ENCODE assay signal across 9 mouse cellular contexts in genomic region chr4:119295134-119295453, GRCm38 (mm10). TPM values are rescaled to one million over a fixed set of nuclear protein-coding genes. Genes with fewer than 3 reads are reported as not detected.
A peak's percentile ranks its signal among the peaks of the same experiment; 100 is the strongest.
DNase-seq lines count a peak whose midpoint lies in the region; ATAC-seq and TF ChIP-seq lines count a peak whose summit lies in the region.
"Had no signal": no experiment of that assay in that cellular context is flagged by ENCODE, and none has a peak within 500 bp of the region (broad histone marks: within the 10 kb centered on the region; RNA-seq: fewer than 3 reads in every experiment).

No protein-coding gene starts in this region.

- no peak for ATAC-seq in heart, embryonic 12.5 days (ENCODE audit: insufficient number of reproducible peaks, low FRiP score)
- no peak for ATAC-seq in forebrain, embryonic 14.5 days
- ATAC-seq in liver, postnatal 0 days, result no peak

- DNase-seq in heart, postnatal 25 days (ENCODE audit: low spot score), result no peak
- DNase-seq in forebrain, embryonic 14.5 days (ENCODE audit: low spot score), result no peak
- DNase-seq in liver, postnatal 0 days, result no peak
- DNase-seq in thymus, postnatal 14 days, result no peak
- DNase-seq in left cerebral cortex, postnatal 10 days (ENCODE audit: extremely low spot score in 1 of 2, low spot score in 2 of 2), result no peak
- DNase-seq in T-cell, adult 2 months (ENCODE audit: low spot score), result no peak

- H3K27ac ChIP-seq in heart, embryonic 12.5 days (ENCODE audit: poor library complexity, severe bottlenecking), result peak overlapping the region; percentile 87
- H3K27ac ChIP-seq in ES-Bruce4 (ENCODE audit: insufficient read depth, low read length), result peak overlapping the region; percentile 87
- peak overlapping the region; percentile 91 for H3K27ac ChIP-seq in forebrain, embryonic 14.5 days (ENCODE audit: low read depth, low read length)
- 0 out of 2 replicates have a peak overlapping the region, but pooled peaks have one; percentile 46 for H3K27ac ChIP-seq in liver, postnatal 0 days (ENCODE audit: low read depth)

- no peak for TF ChIP-seq CTCF in ES-Bruce4 (IDR thresholded peaks at IDR 0.05; ENCODE audit: low read depth, low read length)
- TF ChIP-seq CTCF in liver, postnatal 0 days (IDR thresholded peaks at IDR 0.05; ENCODE audit: low read depth), result no peak

- no peak for TF ChIP-seq POLR2A in ES-Bruce4 (IDR thresholded peaks at IDR 0.05; ENCODE audit: insufficient read depth, low read length)

- no peak for TF ChIP-seq EP300 in ES-Bruce4 (IDR thresholded peaks at IDR 0.05; ENCODE audit: insufficient read depth, low read depth, low read length)
- TF ChIP-seq EP300 in liver, postnatal 0 days (IDR thresholded peaks at IDR 0.05; ENCODE audit: low read depth), result no peak

- H3K9ac ChIP-seq in heart, embryonic 12.5 days, result peak overlapping the region; percentile 76
- H3K9ac ChIP-seq in ES-Bruce4 (ENCODE audit: low read depth, poor library complexity, severe bottlenecking), result peak overlapping the region; percentile 75
- H3K9ac ChIP-seq in forebrain, embryonic 14.5 days (ENCODE audit: low read length), result peak overlapping the region; percentile 77
- peak overlapping the region; percentile 67 for H3K9ac ChIP-seq in liver, postnatal 0 days (replicated peaks)

- H3K36me3 ChIP-seq in heart, embryonic 12.5 days, result peaks cover 9% of the 10 kb centered on the region
- peaks cover 29% of the 10 kb centered on the region for H3K36me3 ChIP-seq in ES-Bruce4 (ENCODE audit: control insufficient read depth, insufficient read depth, low read length, poor library complexity, severe bottlenecking)
- peaks cover 5% of the 10 kb centered on the region; the same call in 1 of the 2 replicates for H3K36me3 ChIP-seq in forebrain, embryonic 14.5 days (ENCODE audit: control insufficient read depth, insufficient read depth, low read length)
- 0 out of 2 replicates have a peak, but pooled peaks cover 3% of the 10 kb centered on the region for H3K36me3 ChIP-seq in liver, postnatal 0 days (replicated peaks; ENCODE audit: insufficient read depth, low read length)

- peak overlapping the region; percentile 95 for H3K4me3 ChIP-seq in heart, embryonic 12.5 days
- H3K4me3 ChIP-seq in ES-Bruce4 (ENCODE audit: low read depth, low read length), result peak overlapping the region; percentile 90
- peak overlapping the region; percentile 92 for H3K4me3 ChIP-seq in forebrain, embryonic 14.5 days (ENCODE audit: low read depth, low read length)
- H3K4me3 ChIP-seq in liver, postnatal 0 days (ENCODE audit: low read depth, low read length), result peak overlapping the region; percentile 88

- no peaks in the 10 kb centered on the region for H3K9me3 ChIP-seq in heart, embryonic 12.5 days (replicated peaks)
- no peaks in the 10 kb centered on the region for H3K9me3 ChIP-seq in ES-Bruce4 (replicated peaks; ENCODE audit: control insufficient read depth, insufficient read depth, low read length, poor library complexity, severe bottlenecking)
- H3K9me3 ChIP-seq in forebrain, embryonic 14.5 days (replicated peaks; ENCODE audit: control insufficient read depth, low read length), result no peaks in the 10 kb centered on the region
- no peaks in the 10 kb centered on the region for H3K9me3 ChIP-seq in liver, postnatal 0 days (ENCODE audit: low read length)

- H3K4me2 ChIP-seq in heart, embryonic 12.5 days, result peak overlapping the region; percentile 74
- peak overlapping the region; percentile 58 for H3K4me2 ChIP-seq in forebrain, embryonic 14.5 days (ENCODE audit: low read length)
- H3K4me2 ChIP-seq in liver, postnatal 0 days (ENCODE audit: low read depth, low read length), result peak overlapping the region; percentile 72

- peaks cover 24% of the 10 kb centered on the region for H3K4me1 ChIP-seq in heart, embryonic 12.5 days (replicated peaks)
- no peaks in the 10 kb centered on the region for H3K4me1 ChIP-seq in ES-Bruce4 (ENCODE audit: control insufficient read depth, insufficient read depth, low read length)
- H3K4me1 ChIP-seq in forebrain, embryonic 14.5 days (ENCODE audit: control insufficient read depth, insufficient read depth, low read length), result peaks cover 9% of the 10 kb centered on the region; the same call in 1 of the 2 replicates
- peaks cover 15% of the 10 kb centered on the region for H3K4me1 ChIP-seq in liver, postnatal 0 days (ENCODE audit: insufficient read depth)

- WGBS in heart, embryonic 12.5 days, result 5% methylated on average over 6 of the region's 6 CpGs
- 9% methylated on average over 6 of the region's 6 CpGs for WGBS in forebrain, embryonic 14.5 days
- 6% methylated on average over 6 of the region's 6 CpGs for WGBS in liver, postnatal 0 days (ENCODE audit: insufficient replicate concordance)

- no peaks in the 10 kb centered on the region for H3K27me3 ChIP-seq in heart, embryonic 12.5 days (replicated peaks)
- no peaks in the 10 kb centered on the region for H3K27me3 ChIP-seq in ES-Bruce4 (ENCODE audit: control insufficient read depth, insufficient read depth, low read length, poor library complexity, severe bottlenecking)
- H3K27me3 ChIP-seq in forebrain, embryonic 14.5 days (replicated peaks; ENCODE audit: control insufficient read depth, insufficient read depth, low read length), result no peaks in the 10 kb centered on the region
- no peaks in the 10 kb centered on the region for H3K27me3 ChIP-seq in liver, postnatal 0 days (ENCODE audit: insufficient read depth, low read length)

- intact Hi-C loops in heart, postnatal 25 days (cut with DNase I), result loop anchor here (5.0 kb wide), 1 partner anchor 127 kb away; the partner anchor contains the start of genes Ppcs and Zmynd12
- intact Hi-C loops in left cerebral cortex, postnatal 10 days (cut with DNase I), result no loop called here

RNA-seq across cellular contexts. Expression of gene Ybx1, which starts 0.7 kb away (rescaled TPM):
- 851 and 903 TPM in 2 replicates for polyA plus RNA-seq in heart, embryonic 12.5 days (2016; fragmentation: Nextera tagmentation; extraction: Ambion mirVana)
- total RNA-seq in heart, postnatal 25 days (2021), result 100 to 1,000 TPM; 786 to 800 TPM
- polyA plus RNA-seq in ES-Bruce4 (2011; ENCODE audit: insufficient read depth, insufficient read length, low read depth, missing spikeins), result 1,520 and 1,534 TPM in 2 replicates
- 963 and 964 TPM in 2 replicates for polyA plus RNA-seq in forebrain, embryonic 14.5 days (2014; fragmentation: Nextera tagmentation; extraction: Ambion mirVana)
- polyA plus RNA-seq in liver, postnatal 0 days (2015; fragmentation: Nextera tagmentation; extraction: Ambion mirVana), result 170 and 207 TPM in 2 replicates
- total RNA-seq in left cerebral cortex, postnatal 10 days (2021), result 100 to 1,000 TPM; 812 to 832 TPM

RNA-seq across cellular contexts. Expression of gene Ppih, which starts 25.3 kb away (rescaled TPM):
- polyA plus RNA-seq in heart, embryonic 12.5 days (2016; fragmentation: Nextera tagmentation; extraction: Ambion mirVana), result 58.1 and 58.5 TPM in 2 replicates
- 10 to 100 TPM; 10.3 to 11.1 TPM for total RNA-seq in heart, postnatal 25 days (2021)
- 135 and 148 TPM in 2 replicates for polyA plus RNA-seq in ES-Bruce4 (2011; ENCODE audit: insufficient read depth, insufficient read length, low read depth, missing spikeins)
- 84.1 and 95.8 TPM in 2 replicates for polyA plus RNA-seq in forebrain, embryonic 14.5 days (2014; fragmentation: Nextera tagmentation; extraction: Ambion mirVana)
- polyA plus RNA-seq in liver, postnatal 0 days (2015; fragmentation: Nextera tagmentation; extraction: Ambion mirVana), result 24.7 and 28.4 TPM in 2 replicates
- 10 to 100 TPM; 19.5 to 23.5 TPM for total RNA-seq in left cerebral cortex, postnatal 10 days (2021)

RNA-seq across cellular contexts. Expression of gene Cldn19, which starts 39.9 kb away (rescaled TPM):
- not detected in 2 replicates for polyA plus RNA-seq in heart, embryonic 12.5 days (2016; fragmentation: Nextera tagmentation; extraction: Ambion mirVana)
- under 1 TPM in 1 of 2 experiments, not detected in 1; 0.06 TPM for total RNA-seq in heart, postnatal 25 days (2021)
- 0.15 and 0.35 TPM in 2 replicates for polyA plus RNA-seq in ES-Bruce4 (2011; ENCODE audit: insufficient read depth, insufficient read length, low read depth, missing spikeins)
- polyA plus RNA-seq in forebrain, embryonic 14.5 days (2014; fragmentation: Nextera tagmentation; extraction: Ambion mirVana), result 0.13 and 0.35 TPM in 2 replicates
- not detected in 2 replicates for polyA plus RNA-seq in liver, postnatal 0 days (2015; fragmentation: Nextera tagmentation; extraction: Ambion mirVana)
- total RNA-seq in left cerebral cortex, postnatal 10 days (2021), result under 1 TPM; 0.16 to 0.47 TPM
- total RNA-seq: hematopoietic stem cell, adult 5-6 weeks had no signal
